Mouse (Mus musculus) regulatory T cell (primary cell): Measurements from ENCODE around the gene Rps27a.

Experiments
- in situ Hi-C: fragments of 300-600 bp; cut with MboI, MseI; formaldehyde crosslinking; loops from one replicate; pipeline ENCODE4 v1.15.1; 2025; ENCODE audit warnings: high pct_unique_total_duplicates

The Rps27a gene

DNA sequence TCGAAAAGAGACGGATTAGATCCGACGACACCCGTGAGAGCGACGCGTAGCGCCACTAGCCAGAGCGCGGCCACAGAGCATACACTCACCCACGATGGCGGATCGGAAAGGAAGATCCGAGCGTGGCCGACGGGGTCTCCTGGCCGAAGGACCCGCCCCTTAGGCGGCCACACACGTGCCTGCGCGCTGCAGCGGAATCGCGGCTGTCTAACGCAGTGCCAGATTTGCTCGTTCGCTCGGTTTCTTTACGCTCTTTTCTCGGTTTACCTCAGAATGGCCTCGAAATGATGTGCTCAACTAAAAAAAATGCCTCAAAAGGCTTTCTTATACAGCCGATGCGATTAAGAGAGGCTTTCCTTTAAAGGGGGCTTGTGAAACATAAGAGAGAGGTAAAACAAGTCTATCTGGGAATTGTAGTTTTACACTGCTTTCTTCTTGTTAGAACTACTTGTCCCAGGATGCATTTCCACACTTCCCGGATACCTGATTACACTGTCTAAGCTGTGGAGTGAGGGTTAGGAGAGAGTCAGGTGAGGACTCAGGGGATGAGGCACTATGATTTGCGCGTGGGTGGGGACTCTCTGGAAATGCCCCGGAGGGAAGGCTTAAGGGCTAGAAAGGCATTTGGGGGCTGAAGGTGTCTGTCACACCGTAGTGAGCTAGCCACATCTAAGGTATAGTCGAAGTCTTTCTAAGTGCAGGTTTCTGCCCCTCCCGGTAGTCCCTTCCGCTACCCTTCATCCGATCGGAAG lies at the start of gene Rps27a, which contains the start of gene Clhc1:
Gene Rps27a, minus strand, starts transcription at position 358 of the 752 bp plus-strand sequence.
Gene Clhc1, plus strand, starts transcription at position 199 of the 752 bp plus-strand sequence.
- in situ Hi-C loops = loop anchor here (5.0 to 25.0 kb wide), 3 partner anchors 144 to 1414 kb away; partner anchors contain the start of genes Erlec1 and Rtn4

DNA sequence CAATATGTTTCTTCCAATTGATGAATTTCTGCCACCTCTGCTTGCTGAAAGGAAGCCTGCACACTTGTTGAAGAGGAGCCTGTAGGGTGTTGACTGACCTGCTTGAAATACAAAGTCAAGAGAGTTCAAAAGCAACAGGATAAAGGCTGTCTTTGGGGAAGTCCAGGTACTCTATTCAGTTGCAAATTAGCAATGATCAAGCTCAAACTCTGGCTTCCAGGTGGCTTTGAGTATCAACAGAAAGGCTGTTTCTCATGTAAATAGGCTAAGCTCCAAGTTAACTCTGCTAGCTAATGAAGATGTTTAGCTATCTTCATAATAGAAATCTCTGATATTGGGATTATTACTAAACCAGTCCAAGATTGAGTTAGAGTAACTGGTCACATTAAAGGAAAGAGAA lies 49.2 kb upstream of the Rps27a start:
- in situ Hi-C loops = loop anchor here (5.0 kb wide), 1 partner anchor 40 kb away; no protein-coding TSS in a partner anchor

DNA sequence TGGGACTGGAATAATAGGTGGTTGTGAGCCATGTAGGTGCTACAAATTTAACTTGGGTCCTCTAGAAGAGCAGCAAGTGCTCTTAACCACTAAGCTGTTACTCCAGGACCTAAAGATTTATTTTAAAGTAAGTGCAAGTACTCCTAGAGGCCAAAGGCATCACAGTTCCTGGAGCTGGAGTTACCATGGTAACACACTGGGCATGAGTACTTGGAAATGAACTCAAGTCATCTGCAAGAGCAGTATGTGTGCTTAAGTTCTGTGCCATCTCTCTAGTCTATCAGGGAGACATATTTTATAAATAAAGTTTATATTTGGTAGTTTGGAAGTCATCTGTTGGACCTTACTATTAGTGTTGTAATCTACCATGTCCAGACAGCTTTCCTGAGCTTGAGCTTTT lies 47.3 kb upstream of the Rps27a start:
- in situ Hi-C loops = loop anchor here (5.0 kb wide), 1 partner anchor 42 kb away; no protein-coding TSS in a partner anchor

DNA sequence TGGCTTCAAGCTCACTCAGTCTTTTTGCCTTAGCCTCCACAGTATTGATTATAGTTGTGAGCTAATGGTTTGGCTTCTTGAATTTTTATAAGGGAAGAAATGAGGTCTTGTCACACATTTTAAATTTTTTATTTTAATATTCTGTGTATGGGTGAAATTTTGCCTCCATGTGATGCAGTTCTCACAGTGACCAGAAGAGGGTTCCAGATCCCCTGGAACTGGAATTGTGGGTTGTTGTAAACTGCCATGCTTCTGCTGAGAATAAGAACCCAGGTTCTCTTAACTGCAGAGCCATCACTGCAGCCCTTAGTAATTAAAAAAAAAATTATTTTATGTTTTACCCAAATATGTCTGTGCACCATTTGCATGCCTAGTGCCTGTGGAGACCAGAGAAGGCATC lies 31.7 kb upstream of the Rps27a start:
- in situ Hi-C loops = no loop called here

DNA sequence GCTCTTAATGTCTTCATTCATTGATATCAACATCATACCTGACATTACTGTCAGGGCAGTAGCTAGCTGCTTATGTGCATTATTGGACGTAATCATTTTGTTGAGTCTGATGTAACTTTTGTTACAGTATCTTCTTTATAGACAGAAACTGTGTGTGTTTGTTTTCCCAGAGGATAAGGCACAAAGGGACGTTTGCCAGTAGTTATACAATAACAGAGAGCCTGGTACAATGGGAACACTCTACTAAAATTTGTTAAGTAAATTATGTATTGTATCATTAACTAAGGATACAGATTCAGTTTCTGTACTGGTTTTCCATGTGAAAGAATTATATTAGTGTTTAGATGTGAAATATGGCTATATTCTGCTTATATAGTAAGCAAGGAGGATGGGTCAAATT lies 24.7 kb upstream of the Rps27a start:
- in situ Hi-C loops = no loop called here

DNA sequence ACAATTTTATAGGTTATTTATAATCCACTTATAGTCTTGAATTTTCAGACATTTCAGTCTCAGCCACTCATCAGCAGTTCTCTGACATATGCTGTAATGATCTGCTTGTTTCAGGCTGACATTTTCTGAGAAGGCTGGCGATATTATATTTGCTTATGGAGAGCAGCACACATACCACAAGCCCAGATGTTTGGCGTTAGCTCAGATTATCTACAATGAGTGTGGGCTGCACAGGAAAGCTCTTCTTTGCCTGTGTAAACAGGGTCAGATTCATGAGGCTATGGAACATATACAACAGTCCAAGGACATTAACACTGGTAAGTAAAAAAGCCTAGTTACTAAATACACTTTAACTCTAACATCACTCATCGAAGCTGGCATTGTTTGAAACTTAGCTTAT lies 23.6 kb upstream of the Rps27a start:
- in situ Hi-C loops = no loop called here

DNA sequence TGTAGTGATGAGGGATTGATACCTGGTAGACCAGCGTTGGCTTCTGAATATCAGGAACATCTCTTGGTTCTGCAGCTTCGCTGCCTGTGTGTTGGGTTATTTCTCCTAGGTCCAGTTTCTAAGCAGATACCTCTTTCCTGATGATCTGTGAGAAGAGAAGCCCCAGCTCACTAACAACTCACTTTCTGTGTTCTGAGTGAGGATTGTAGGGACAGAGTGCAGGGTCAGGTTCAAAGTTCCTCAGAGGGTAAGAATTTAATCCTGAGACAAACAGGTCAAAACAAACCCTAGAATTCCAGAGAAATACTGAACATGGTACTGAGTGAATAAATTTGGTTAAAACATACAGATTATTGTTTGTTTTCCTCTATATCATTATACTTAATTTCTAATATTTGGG lies 15.5 kb upstream of the Rps27a start:
- in situ Hi-C loops = no loop called here

DNA sequence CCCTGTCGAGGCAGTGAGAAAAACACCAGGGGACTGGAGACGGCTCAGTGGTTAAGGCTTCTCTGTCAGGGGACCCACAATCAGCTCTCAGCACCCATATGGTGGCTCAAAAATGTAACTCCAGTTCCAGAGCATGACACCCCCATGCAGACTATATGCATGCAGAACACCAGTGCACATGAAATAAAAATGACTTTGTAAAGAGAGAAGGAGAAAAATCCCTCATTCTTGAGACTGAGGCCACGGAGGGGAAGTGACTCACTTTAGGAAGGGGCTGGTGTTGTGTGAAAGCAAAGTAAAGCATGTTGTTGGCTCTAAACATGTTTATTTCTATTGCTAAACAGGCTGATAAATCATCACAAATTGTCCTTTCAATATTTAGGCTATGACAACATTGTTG lies 13.1 kb upstream of the Rps27a start:
- in situ Hi-C loops = no loop called here

DNA sequence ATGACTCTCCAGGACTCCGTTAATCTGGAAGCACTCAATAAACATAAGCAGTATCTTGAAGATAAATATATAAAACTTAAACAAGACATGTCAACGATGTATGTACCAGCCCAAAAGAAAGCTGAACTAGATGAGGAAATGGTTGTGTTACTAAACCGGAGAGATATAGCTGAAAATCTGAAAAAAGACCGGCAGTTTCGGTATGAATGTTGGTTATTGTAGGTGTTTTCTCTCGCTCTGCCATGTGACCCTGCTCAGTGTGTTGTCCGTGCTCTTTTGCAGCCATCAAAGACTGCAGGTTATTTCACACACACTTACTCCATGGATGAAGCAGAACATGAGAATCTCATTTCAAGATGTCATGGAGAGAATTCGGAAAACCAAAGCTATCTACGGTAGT lies 12.5 kb upstream of the Rps27a start:
- in situ Hi-C loops = no loop called here

DNA sequence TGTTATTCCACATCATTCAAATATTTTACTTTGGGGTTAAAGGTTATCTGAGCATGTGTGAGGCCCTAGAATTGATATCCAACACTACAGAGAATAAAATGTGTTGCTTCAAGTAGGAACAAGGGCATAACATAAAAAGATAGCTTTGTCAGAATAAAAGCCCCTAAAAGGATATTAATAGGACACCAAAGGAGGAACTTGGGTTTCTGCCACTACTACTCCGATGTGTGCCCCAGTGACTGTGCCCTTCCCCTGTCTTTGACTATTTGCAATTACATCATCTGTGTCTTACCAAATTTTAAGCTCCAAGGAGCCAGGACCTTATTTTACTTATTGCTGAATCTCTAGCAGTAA lies 1.5 kb upstream of the Rps27a start:
- in situ Hi-C loops = loop anchor here (5.0 to 25.0 kb wide), 3 partner anchors 143 to 1413 kb away; partner anchors contain the start of genes Erlec1 and Rtn4

DNA sequence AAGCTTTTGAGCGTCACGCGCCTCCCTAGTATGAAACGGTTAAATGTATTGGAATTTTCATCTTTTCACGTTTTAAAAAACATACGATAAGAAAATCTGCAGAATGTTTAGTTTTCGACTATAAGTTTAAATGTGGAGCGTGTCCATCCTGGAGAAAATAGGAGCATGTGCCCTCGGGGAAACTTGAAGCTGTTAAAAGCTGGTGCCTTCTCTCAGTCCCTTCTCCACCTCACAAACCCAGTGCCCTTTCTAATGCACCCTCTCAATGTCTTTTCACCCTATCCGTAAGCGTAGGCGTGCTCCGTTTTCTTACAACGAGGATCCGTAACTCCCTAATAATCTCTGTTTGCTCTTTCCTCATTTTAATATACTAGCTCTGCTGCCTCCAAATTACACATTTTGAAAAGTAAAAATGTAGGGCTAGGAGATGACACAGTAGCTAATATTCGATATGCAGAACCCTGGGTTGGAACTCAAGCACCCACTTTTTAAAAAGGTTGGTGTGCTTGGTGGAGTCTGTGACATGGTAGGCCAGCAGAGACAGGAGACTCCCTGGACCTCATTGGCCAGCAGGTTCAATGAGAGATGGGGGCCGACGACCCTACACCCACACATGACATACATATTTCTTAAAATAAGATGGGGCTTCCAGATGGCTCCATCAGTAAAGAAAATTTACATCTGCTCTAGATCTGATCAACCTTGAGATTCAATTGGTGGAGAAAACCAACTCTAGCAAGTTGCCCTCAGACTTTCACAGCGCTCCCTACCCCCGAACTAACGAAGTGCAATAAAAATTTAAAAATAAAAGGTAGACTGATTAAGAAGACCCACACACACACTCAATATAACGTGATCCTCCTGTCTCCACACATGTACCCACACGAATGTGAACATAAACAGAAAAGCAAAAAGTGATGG lies 855 bp upstream of the Rps27a start:
- in situ Hi-C loops = loop anchor here (5.0 to 25.0 kb wide), 3 partner anchors 144 to 1414 kb away; partner anchors contain the start of genes Erlec1 and Rtn4

DNA sequence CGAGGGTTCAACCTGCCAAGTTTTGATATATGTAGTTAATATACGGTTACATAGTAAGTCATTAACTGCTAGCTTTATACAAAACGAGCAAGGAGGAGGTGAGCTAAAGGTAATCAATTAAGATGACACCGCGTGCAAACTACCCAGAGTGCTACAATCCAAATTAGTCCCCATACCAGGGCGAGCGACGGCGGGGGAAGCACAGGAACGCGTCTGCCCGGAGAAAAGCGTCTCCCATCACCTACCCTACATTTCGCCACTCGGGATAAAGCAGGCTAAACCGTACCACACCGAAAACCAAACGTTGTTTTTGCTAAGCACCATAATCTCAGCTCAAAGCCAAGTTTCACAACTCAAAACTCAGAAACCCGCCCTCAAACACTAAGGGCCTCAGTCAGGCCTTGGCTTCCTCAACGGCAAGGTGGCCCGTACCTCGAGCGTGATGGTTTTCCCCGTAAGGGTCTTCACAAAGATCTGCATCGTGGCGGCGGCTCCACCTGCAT lies 609 bp downstream of the Rps27a start:
- in situ Hi-C loops = loop anchor here (5.0 to 25.0 kb wide), 3 partner anchors 145 to 1415 kb away; partner anchors contain the start of genes Erlec1 and Rtn4

DNA sequence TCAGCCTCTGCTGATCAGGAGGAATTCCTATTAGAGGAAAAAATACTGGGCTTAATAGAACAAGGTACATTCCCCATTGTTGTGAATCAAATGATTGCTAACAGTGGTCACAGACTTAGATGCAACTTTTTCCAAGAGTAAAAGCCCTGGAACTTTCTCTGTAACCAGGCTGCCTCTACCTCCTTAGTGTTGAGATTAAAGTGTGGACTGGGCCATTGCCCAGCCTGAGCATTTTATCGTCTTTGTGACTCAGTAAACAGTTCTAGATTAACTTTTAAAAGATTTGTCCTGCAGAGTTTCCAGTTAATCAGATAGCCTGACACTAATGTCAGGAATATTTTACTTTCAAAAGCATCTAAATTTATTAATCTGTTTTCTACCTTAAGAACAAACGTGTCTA lies 1.1 kb downstream of the Rps27a start:
- in situ Hi-C loops = loop anchor here (5.0 to 25.0 kb wide), 3 partner anchors 146 to 1416 kb away; partner anchors contain the start of genes Erlec1 and Rtn4

DNA sequence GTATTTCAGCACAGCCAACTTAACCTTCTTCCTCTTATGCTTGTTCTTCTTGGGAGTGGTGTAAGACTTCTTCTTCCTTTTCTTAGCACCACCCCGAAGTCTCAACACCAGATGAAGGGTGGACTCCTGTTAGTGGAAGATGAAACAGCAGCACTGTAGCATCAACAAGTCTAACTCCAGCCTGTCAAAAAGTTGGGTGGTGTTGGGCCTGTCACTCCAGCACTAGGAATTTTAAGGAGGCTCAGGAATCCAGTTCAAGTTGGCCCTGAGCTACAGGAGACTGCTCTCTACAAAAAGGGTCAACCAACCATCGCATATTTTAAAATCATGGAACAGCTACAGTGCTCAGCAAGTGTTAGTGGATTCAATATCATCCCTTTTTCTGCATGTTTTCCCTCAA lies 1.6 kb downstream of the Rps27a start:
- in situ Hi-C loops = loop anchor here (5.0 to 25.0 kb wide), 3 partner anchors 146 to 1416 kb away; partner anchors contain the start of genes Erlec1 and Rtn4

DNA sequence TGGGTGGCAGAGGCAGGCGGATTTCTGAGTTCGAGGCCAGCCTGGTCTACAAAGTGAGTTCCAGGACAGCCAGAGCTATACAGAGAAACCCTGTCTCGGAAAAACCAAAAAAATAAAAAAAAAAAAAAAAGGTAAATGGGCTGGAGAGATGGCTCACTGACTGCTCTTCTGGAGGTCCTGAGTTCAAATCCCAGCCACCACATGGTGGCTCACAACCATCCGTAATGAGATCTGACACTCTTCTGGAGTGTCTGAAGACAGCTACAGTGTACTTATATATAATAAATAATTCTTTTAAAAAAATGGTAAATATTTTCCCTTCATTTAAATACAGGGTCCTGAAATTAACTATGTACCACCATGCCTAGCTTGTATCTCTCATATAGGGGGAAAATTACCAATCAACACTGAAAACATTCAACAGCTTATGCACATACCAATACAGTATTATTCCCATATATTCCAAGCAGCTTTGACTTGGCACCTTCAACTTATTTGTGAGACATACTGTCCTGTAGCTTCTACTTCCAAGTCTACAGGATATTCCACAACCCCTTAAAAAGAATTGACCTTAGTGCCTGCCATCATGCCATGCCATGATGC lies 2.7 kb downstream of the Rps27a start:
- in situ Hi-C loops = loop anchor here (5.0 to 25.0 kb wide), 3 partner anchors 147 to 1417 kb away; partner anchors contain the start of genes Erlec1 and Rtn4

DNA sequence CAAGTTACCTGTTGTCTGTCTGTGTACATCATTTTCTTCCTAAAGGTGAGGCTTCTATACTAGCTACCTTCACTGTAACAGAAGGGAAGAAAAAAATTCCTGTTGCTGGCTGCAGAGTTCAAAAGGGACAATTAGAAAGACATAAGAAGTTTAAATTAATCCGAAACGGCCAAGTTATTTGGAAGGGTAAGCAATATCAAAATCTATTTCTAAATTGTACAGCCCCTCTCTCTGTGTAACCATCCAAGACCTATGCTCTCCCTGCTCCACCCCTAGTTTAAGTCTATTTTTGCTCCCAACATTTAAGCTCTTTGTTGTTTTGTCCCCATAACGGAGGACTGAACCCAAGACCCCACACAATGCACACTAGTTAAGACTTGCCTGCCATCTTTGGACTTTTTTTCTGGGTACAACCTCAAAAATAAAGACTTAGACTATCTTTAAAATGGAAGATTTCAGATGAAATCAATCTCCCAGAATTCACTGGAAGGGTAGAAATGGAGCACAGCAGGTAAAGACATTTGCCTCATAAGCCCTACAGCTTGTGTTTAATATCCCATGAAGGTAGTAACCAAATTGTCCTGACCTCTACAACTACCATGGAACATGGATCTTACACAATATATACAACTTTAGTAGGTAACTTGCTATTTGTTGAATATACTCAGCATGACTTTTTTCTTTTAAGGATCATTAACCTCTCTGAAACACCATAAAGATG lies 3.5 kb downstream of the Rps27a start:
- in situ Hi-C loops = loop anchor here (25.0 kb wide), 2 partner anchors 643 to 1418 kb away; partner anchors contain the start of gene Erlec1

DNA sequence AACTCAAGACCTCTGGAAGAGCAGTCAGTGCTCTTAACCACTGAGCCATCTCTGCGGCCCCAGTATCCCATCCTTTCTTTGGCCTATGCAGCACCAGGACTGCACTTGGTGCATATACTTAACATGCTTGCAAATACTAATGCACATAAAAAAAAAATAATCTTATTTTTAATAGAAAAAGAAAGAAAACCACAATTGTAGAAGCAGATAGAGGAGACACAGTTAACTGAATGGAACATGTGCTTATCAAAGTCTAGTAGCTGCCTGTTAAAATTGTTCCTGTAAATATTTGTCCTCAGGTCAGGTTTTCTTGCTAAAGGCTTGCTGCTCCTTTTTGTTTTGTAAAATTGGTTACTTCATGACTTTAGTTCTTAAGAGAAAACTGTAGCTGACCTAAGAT lies 9.7 kb downstream of the Rps27a start:
- in situ Hi-C loops = loop anchor here (25.0 kb wide), 2 partner anchors 649 to 1424 kb away; partner anchors contain the start of gene Erlec1

DNA sequence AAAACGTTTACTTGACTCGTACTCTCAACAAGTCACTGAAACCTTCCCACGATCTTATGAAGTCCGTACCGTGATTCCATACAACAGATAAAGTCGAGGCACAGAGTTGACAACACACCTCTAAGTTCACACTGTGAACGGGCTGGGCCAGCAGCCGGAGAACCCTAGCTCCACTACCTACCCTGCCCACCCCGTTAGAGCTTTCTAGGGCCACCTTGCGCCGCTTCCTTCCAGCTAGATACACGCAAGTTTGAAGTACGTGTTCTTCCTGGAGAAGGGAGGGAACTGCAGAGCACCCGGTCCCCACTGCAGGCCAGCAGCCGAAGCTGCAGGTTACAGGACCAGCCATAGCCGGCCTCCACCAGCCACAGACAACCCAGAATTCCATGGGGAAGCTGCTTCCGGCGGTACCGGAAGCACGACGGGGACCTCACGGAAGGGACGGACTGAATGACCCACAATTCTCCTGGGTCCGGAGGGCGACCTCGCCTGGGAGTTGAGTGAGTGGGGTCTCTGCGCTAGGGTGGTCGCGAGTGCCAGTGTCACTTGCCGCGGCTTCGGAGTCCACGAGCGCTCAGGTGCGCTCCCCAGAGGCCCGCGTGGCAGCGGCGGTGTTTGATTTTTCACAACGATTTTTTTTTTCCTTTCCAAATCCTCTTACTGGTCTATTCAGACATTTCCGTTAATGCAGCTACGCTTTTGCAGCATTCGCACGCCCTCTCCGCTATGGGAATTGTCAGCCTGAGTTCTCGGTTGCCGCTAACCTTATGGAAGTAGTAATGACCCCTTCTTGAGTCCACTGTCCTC lies 21.7 kb downstream of the Rps27a start, which contains the start of gene Mtif2:
Gene Mtif2, plus strand, starts transcription at position 421 of the 807 bp plus-strand sequence.
- in situ Hi-C loops = loop anchor here (25.0 kb wide), 2 partner anchors 661 to 1436 kb away; partner anchors contain the start of gene Erlec1
